Mouse (Mus musculus) myocyte (in vitro differentiated cells): ENCODE measurements around the gene Fut11.

Experiments used
- CEBPB ChIP-seq: IDR thresholded peaks from 2 replicates; pipeline ENCODE4 v1.6.1; 2011; ENCODE audit warnings: mild to moderate bottlenecking, moderate library complexity; ENCODE audit not compliant: poor library complexity, insufficient read depth, severe bottlenecking
- E2F4 ChIP-seq: IDR thresholded peaks from one replicate; pipeline ENCODE4 v1.6.1; 2011; ENCODE audit warnings: mild to moderate bottlenecking, control low read depth, moderate library complexity; ENCODE audit not compliant: insufficient read depth
- MYOG ChIP-seq, 3 experiments: IDR thresholded peaks; one replicate each; pipeline ENCODE4 v1.6.1; 2011; ENCODE audit warnings: control low read depth in 2 of 3, low read depth in 2 of 3, mild to moderate bottlenecking in 2 of 3; ENCODE audit not compliant: insufficient read length in 2 of 3, control insufficient read depth in 1 of 3, insufficient read depth in 1 of 3
- POLR2A ChIP-seq: IDR thresholded peaks from one replicate; pipeline ENCODE4 v1.6.1; 2011; ENCODE audit warnings: low read depth, mild to moderate bottlenecking, control low read depth, moderate library complexity; ENCODE audit not compliant: insufficient read length
- POLR2AphosphoS2 ChIP-seq: IDR thresholded peaks from one replicate; pipeline ENCODE4 v1.6.1; 2011; ENCODE audit warnings: low read depth, control low read depth; ENCODE audit not compliant: insufficient read length
- USF1 ChIP-seq: IDR thresholded peaks from one replicate; pipeline ENCODE4 v1.6.1; 2011; ENCODE audit warnings: low read depth, mild to moderate bottlenecking, control low read depth, moderate library complexity

GRCm38 (mm10) chr14:20718443-20718842, 23.7 kb downstream of the Fut11 start:
- TF ChIP-seq CEBPB, result no peak
- TF ChIP-seq POLR2A, result no peak
- no peak for TF ChIP-seq USF1
- TF ChIP-seq E2F4, result no peak
- TF ChIP-seq POLR2AphosphoS2, result no peak
- TF ChIP-seq MYOG (IDR thresholded peaks at IDR 0.05; ENCODE audit: control insufficient read depth in 1 of 3, insufficient read depth in 1 of 3, insufficient read length in 2 of 3, low read depth in 2 of 3), result no peak
